Mouse (Mus musculus) ES-Bruce4 (cell line): Measurements from ENCODE around the gene Orm3. TPM values are rescaled to one million over a fixed set of nuclear protein-coding genes. Genes with fewer than 3 reads are reported as not detected.

Experiments used
- H3K27ac ChIP-seq: 2 replicates; pipeline ENCODE4 v1.5.1; 2012; ENCODE audit warnings: low read length, inconsistent platforms; ENCODE audit not compliant: insufficient read depth
- H3K27me3 ChIP-seq: 2 replicates; pipeline ENCODE4 v1.6.1; 2012; ENCODE audit warnings: mild to moderate bottlenecking, low read length, inconsistent platforms; ENCODE audit not compliant: control insufficient read depth, poor library complexity, insufficient read depth, severe bottlenecking
- H3K36me3 ChIP-seq: 2 replicates; pipeline ENCODE4 v1.6.1; 2012; ENCODE audit warnings: inconsistent platforms, mild to moderate bottlenecking, low read length, moderate library complexity; ENCODE audit not compliant: control insufficient read depth, poor library complexity, insufficient read depth, severe bottlenecking
- H3K4me1 ChIP-seq: one replicate; pipeline ENCODE4 v1.8.1; 2011; ENCODE audit warnings: low read length; ENCODE audit not compliant: control insufficient read depth, insufficient read depth
- H3K4me3 ChIP-seq: 2 replicates; pipeline ENCODE4 v1.5.1; 2011; ENCODE audit warnings: low read depth, mild to moderate bottlenecking, low read length
- H3K9ac ChIP-seq: 2 replicates; pipeline ENCODE4 v1.6.1; 2012; ENCODE audit warnings: low read depth, mild to moderate bottlenecking, inconsistent platforms; ENCODE audit not compliant: poor library complexity, severe bottlenecking
- H3K9me3 ChIP-seq: replicated peaks from 2 replicates; pipeline ENCODE4 v1.6.1; 2012; ENCODE audit warnings: mild to moderate bottlenecking, low read length, inconsistent platforms; ENCODE audit not compliant: control insufficient read depth, poor library complexity, insufficient read depth, severe bottlenecking
- CTCF ChIP-seq: IDR thresholded peaks from one replicate; pipeline ENCODE4 v1.8.1; 2011; ENCODE audit warnings: low read depth, low read length
- EP300 ChIP-seq: IDR thresholded peaks from 2 replicates; pipeline ENCODE4 v1.6.1; 2011; ENCODE audit warnings: low read depth, low read length; ENCODE audit not compliant: insufficient read depth
- POLR2A ChIP-seq: IDR thresholded peaks from one replicate; pipeline ENCODE4 v1.8.1; 2011; ENCODE audit warnings: low read length; ENCODE audit not compliant: insufficient read depth
- polyA plus RNA-seq: library from polyadenylated mRNA; stranded (reverse); fragments of >200 nt; gene quantifications from 2 replicates; pipeline ENCODE4 v1.2.4, GENCODE M21; 2011; ENCODE audit warnings: low read depth; ENCODE audit not compliant: missing spikeins, insufficient read depth, insufficient read length

Gene Orm3
- polyA plus RNA-seq, 1 experiment: not detected

DNA sequence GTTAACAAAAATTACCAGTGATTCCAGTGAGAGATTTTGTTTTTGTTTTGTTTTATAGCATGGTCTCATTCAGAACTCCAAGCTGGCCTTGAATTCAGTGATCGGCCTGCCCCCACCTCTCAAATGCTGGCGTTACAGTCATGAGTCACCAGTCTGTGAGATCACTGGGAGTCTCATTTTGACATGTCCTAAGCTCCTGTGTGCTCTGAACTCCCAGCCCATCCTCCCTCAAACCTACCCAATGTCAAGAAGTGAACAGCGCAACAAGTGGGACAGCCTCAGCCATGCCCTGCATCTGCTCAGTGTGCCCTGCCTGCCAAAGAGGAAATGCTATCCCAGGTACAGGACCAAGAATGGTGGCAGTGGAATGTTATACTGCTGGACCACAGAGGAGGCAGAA, 29.3 kb downstream of the Orm3 start:
- H3K9ac ChIP-seq: no peak overlapping the region
- no peaks in the 10 kb centered on the region for H3K27me3 ChIP-seq
- H3K27ac ChIP-seq: no peak overlapping the region
- peaks cover 1% of the 10 kb centered on the region for H3K4me1 ChIP-seq
- H3K4me3 ChIP-seq: no peak overlapping the region
- TF ChIP-seq EP300 (no peak), CTCF (no peak), POLR2A (no peak)
- H3K9me3 ChIP-seq: no peaks in the 10 kb centered on the region
- H3K36me3 ChIP-seq: no peaks in the 10 kb centered on the region

GRCm38 (mm10) chr4:63385784-63386183, 29.8 kb downstream of the Orm3 start:
- peaks cover 1% of the 10 kb centered on the region for H3K4me1 ChIP-seq
- H3K9ac ChIP-seq: no peak overlapping the region
- no peak overlapping the region for H3K4me3 ChIP-seq
- no peaks in the 10 kb centered on the region for H3K27me3 ChIP-seq
- no peak overlapping the region for H3K27ac ChIP-seq
- no peaks in the 10 kb centered on the region for H3K9me3 ChIP-seq
- TF ChIP-seq EP300: no peak
- no peak for TF ChIP-seq POLR2A
- no peak for TF ChIP-seq CTCF
- H3K36me3 ChIP-seq: no peaks in the 10 kb centered on the region

- no peak overlapping the region for H3K27ac ChIP-seq
- no peak overlapping the region for H3K9ac ChIP-seq
- peaks cover 3% of the 10 kb centered on the region for H3K4me1 ChIP-seq
- no peaks in the 10 kb centered on the region for H3K27me3 ChIP-seq
- no peaks in the 10 kb centered on the region for H3K9me3 ChIP-seq
- no peak for TF ChIP-seq CTCF
- no peaks in the 10 kb centered on the region for H3K36me3 ChIP-seq
- no peak overlapping the region for H3K4me3 ChIP-seq
These were observed 32.1 kb downstream of the Orm3 start for GRCm38 (mm10) chr4:63388029-63388428.

DNA sequence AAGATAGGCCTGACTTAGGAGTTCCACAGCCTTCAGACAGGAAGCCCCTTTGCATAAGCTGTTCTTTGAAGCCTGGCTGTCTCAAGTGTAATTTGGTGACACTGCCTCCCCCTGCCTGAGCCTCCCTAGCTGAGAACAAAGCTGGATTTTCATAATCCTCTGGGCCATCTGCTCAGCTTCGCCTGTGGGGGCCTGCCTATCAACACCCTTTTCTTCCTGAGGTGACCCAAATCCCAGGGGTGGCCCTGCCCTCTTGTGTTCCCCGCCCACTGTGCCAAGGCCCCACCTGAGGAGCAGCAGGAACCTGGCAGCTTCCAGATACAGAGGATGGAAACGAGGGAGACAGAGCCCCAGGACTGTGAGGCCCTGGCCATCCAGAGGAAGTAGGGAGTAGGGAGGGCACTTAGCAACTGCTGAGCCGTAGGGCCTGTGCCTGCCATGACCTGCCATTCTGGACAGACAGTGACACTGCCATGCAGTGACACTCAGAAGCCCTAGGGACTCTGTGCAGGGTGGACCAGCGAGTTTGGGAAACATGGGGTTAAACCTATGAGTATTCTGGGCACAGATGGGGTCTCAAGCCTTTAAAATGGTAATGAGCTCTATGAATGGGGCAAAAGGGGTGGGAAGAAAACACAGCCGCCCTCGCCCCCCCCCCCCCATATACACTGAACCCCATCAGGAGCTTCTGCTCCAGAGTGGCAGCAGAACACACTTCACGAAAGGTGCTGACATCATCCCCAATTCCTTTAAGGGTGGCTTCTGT, 33.3 kb downstream of the Orm3 start:
- H3K9ac ChIP-seq: no peak overlapping the region
- no peak overlapping the region for H3K27ac ChIP-seq
- no peak overlapping the region for H3K4me3 ChIP-seq
- H3K9me3 ChIP-seq: no peaks in the 10 kb centered on the region
- no peaks in the 10 kb centered on the region for H3K27me3 ChIP-seq
- H3K4me1 ChIP-seq: peaks cover 3% of the 10 kb centered on the region
- TF ChIP-seq EP300 (no peak), POLR2A (no peak), CTCF (no peak)
- no peaks in the 10 kb centered on the region for H3K36me3 ChIP-seq

- no peak for TF ChIP-seq EP300
- no peak for TF ChIP-seq CTCF
- no peak for TF ChIP-seq POLR2A
- H3K27me3 ChIP-seq: no peaks in the 10 kb centered on the region
- H3K27ac ChIP-seq: no peak overlapping the region
- H3K4me3 ChIP-seq: no peak overlapping the region
- no peaks in the 10 kb centered on the region for H3K36me3 ChIP-seq
- H3K9ac ChIP-seq: no peak overlapping the region
- H3K4me1 ChIP-seq: peaks cover 3% of the 10 kb centered on the region
- no peaks in the 10 kb centered on the region for H3K9me3 ChIP-seq
These were observed 34.0 kb downstream of the Orm3 start for GRCm38 (mm10) chr4:63389887-63390528.

DNA sequence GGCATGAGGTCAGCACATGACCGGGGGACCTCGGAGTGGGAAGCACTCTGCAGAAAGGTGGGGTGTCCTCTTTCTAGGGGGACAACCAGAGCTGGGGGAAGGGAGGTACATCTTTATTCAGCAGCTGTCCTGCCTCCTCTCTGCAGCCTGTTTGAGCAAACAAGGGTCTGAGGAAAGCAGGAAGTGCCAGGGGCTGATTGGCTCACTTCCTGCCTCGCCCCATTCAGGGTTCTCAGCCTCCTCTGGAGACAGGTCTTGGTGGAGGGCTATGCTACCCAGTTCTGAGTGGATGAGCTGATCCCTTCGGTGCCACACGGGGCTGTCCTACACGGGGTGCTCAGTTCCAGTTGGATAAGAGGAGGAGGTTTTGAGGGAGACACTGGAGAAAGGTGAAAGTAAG, 35.4 kb downstream of the Orm3 start:
- H3K27ac ChIP-seq: no peak overlapping the region
- no peaks in the 10 kb centered on the region for H3K9me3 ChIP-seq
- no peaks in the 10 kb centered on the region for H3K27me3 ChIP-seq
- H3K9ac ChIP-seq: no peak overlapping the region
- H3K4me3 ChIP-seq: no peak overlapping the region
- TF ChIP-seq EP300 (no peak), POLR2A (no peak), CTCF (no peak)
- peaks cover 3% of the 10 kb centered on the region for H3K4me1 ChIP-seq
- H3K36me3 ChIP-seq: no peaks in the 10 kb centered on the region
